Mouse (Mus musculus) hindbrain, embryonic 16.5 days (tissue): ENCODE measurements around the gene Dnm3. TPM values are rescaled to one million over a fixed set of nuclear protein-coding genes. Genes with fewer than 3 reads are reported as not detected.

Experiments
- ATAC-seq: fragments of 200-750 bp; cut with Nextera tagmentation; 2 replicates; pipeline ENCODE4 v1.8.0; 2017; ENCODE audit warnings: moderate TSS enrichment, moderate library complexity
- H3K27ac ChIP-seq: fragments of 300-500 bp; sonication (generic); 2 replicates; pipeline ENCODE4 v1.5.1; 2014; ENCODE audit warnings: low read depth, mild to moderate bottlenecking, control low read depth, low read length, moderate library complexity
- H3K27me3 ChIP-seq: fragments of 300-500 bp; sonication (generic); replicated peaks from 2 replicates; pipeline ENCODE4 v1.6.1; 2014; ENCODE audit warnings: low read length; ENCODE audit not compliant: control insufficient read depth, insufficient read depth
- H3K36me3 ChIP-seq: fragments of 300-500 bp; sonication (generic); 2 replicates; pipeline ENCODE4 v1.6.1; 2014; ENCODE audit warnings: mild to moderate bottlenecking, low read length, moderate library complexity, mixed read lengths; ENCODE audit not compliant: control insufficient read depth, insufficient read depth
- H3K4me1 ChIP-seq: fragments of 300-500 bp; sonication (generic); 2 replicates; pipeline ENCODE4 v1.6.1; 2014; ENCODE audit warnings: low read depth, low read length; ENCODE audit not compliant: control insufficient read depth, insufficient read depth
- H3K4me2 ChIP-seq: fragments of 300-500 bp; sonication (generic); 2 replicates; pipeline ENCODE4 v1.6.1; 2014; ENCODE audit warnings: mild to moderate bottlenecking, low read length, control low read depth, moderate library complexity
- H3K4me3 ChIP-seq: fragments of 300-500 bp; sonication (generic); 2 replicates; pipeline ENCODE4 v1.5.1; 2014; ENCODE audit warnings: mild to moderate bottlenecking, low read length, control low read depth, moderate library complexity
- H3K9ac ChIP-seq: fragments of 300-500 bp; sonication (generic); 2 replicates; pipeline ENCODE4 v1.6.1; 2014; ENCODE audit warnings: low read depth, mild to moderate bottlenecking, control low read depth, low read length, moderate library complexity
- H3K9me3 ChIP-seq: fragments of 300-500 bp; sonication (generic); 2 replicates; pipeline ENCODE4 v1.6.1; 2014; ENCODE audit warnings: mild to moderate bottlenecking, low read length, moderate library complexity; ENCODE audit not compliant: control insufficient read depth
- WGBS: fragments of 180-500 bp; shearing (Covaris S2); extraction: QIAGEN DNeasy Blood & Tissue Kit; methylation state at CpG from one replicate; pipeline ENCODE4 v1.1.7; 2014; 5-methylcytosine and 5-hydroxymethylcytosine counted together
- polyA plus RNA-seq: library from polyadenylated mRNA; unstranded; fragments of >200 nt; fragmentation: Nextera tagmentation; extraction: Ambion mirVana; gene quantifications from 2 replicates; pipeline ENCODE4 v1.2.1, GENCODE M21; 2015

The Dnm3 gene
- polyA plus RNA-seq, 1 experiment from 2014 or later = 57.1 TPM

- peak; percentile 100 for ATAC-seq
- peak within 1 kb of the TSS; percentile 70 for H3K4me3 ChIP-seq
- no peaks in the 10 kb centered on the region for H3K27me3 ChIP-seq
- peak within 1 kb of the TSS; percentile 61 for H3K4me2 ChIP-seq
- peaks cover 10% of the 10 kb centered on the region for H3K4me1 ChIP-seq
- no peaks in the 10 kb centered on the region for H3K9me3 ChIP-seq
- peak within 1 kb of the TSS; percentile 77 for H3K27ac ChIP-seq
- peak within 1 kb of the TSS; percentile 78 for H3K9ac ChIP-seq
- H3K36me3 ChIP-seq = no peaks in the 10 kb centered on the region
- WGBS = 3% methylated on average over 38 of the region's 38 CpGs
Measured at GRCm38 (mm10) chr1:161968589-161969407, 509.0 kb downstream of the Dnm3 start, which contains the start of gene Pigc. Gene Pigc, plus strand, starts transcription at chr1:161969186.

GRCm38 (mm10) chr1:161967936-161968335, 509.9 kb downstream of the Dnm3 start:
- H3K9ac ChIP-seq = no peak overlapping the region
- H3K4me2 ChIP-seq = no peak overlapping the region
- H3K27me3 ChIP-seq = no peaks in the 10 kb centered on the region
- WGBS = 86% methylated on average over 2 of the region's 2 CpGs
- H3K9me3 ChIP-seq = no peaks in the 10 kb centered on the region
- no peak overlapping the region for H3K4me3 ChIP-seq
- peaks cover 10% of the 10 kb centered on the region for H3K4me1 ChIP-seq
- no peak overlapping the region for H3K27ac ChIP-seq
- ATAC-seq = no peak
- H3K36me3 ChIP-seq = no peaks in the 10 kb centered on the region

GRCm38 (mm10) chr1:161962465-161963377, 515.1 kb downstream of the Dnm3 start:
- peak; percentile 78 for ATAC-seq

GRCm38 (mm10) chr1:161957964-161958950, 519.6 kb downstream of the Dnm3 start:
- Histone ChIP-seq H3K9ac (no peak overlapping the region), H3K36me3 (no peaks in the 10 kb centered on the region), H3K9me3 (no peaks in the 10 kb centered on the region), H3K27me3 (no peaks in the 10 kb centered on the region), H3K4me3 (no peak overlapping the region), H3K27ac (no peak overlapping the region), H3K4me1 (no peaks in the 10 kb centered on the region), H3K4me2 (no peak overlapping the region)
- WGBS = 85% methylated on average over 19 of the region's 19 CpGs
- no peak for ATAC-seq

More at GRCm38 (mm10) chr1:161962465-161963377, 515.1 kb downstream of the Dnm3 start:
- no peak overlapping the region for H3K4me2 ChIP-seq
- no peaks in the 10 kb centered on the region for H3K9me3 ChIP-seq
- H3K27me3 ChIP-seq = no peaks in the 10 kb centered on the region
- H3K9ac ChIP-seq = no peak overlapping the region
- H3K4me3 ChIP-seq = no peak overlapping the region
- 60% methylated on average over 3 of the region's 3 CpGs for WGBS
- H3K36me3 ChIP-seq = no peaks in the 10 kb centered on the region
- no peak overlapping the region for H3K27ac ChIP-seq
- no peaks in the 10 kb centered on the region for H3K4me1 ChIP-seq

GRCm38 (mm10) chr1:161955846-161956245, 522.0 kb downstream of the Dnm3 start:
- Histone ChIP-seq H3K4me3 (no peak overlapping the region), H3K9ac (no peak overlapping the region), H3K4me2 (no peak overlapping the region), H3K9me3 (no peaks in the 10 kb centered on the region), H3K27ac (no peak overlapping the region), H3K27me3 (no peaks in the 10 kb centered on the region), H3K36me3 (no peaks in the 10 kb centered on the region), H3K4me1 (no peaks in the 10 kb centered on the region)
- no peak for ATAC-seq
- WGBS = 85% methylated on average over 5 of the region's 5 CpGs

- no peak overlapping the region for H3K9ac ChIP-seq
- H3K4me3 ChIP-seq = no peak overlapping the region
- WGBS = 67% methylated on average over 1 of the region's 1 CpGs
- H3K9me3 ChIP-seq = no peaks in the 10 kb centered on the region
- no peaks in the 10 kb centered on the region for H3K27me3 ChIP-seq
- no peaks in the 10 kb centered on the region for H3K4me1 ChIP-seq
- no peak for ATAC-seq
- H3K36me3 ChIP-seq = no peaks in the 10 kb centered on the region
- no peak overlapping the region for H3K27ac ChIP-seq
- no peak overlapping the region for H3K4me2 ChIP-seq
Measured at GRCm38 (mm10) chr1:161952599-161952998, 525.2 kb downstream of the Dnm3 start.

- Histone ChIP-seq H3K27me3 (no peaks in the 10 kb centered on the region), H3K9ac (no peak overlapping the region), H3K4me2 (no peak overlapping the region), H3K9me3 (no peaks in the 10 kb centered on the region), H3K36me3 (no peaks in the 10 kb centered on the region), H3K4me3 (no peak overlapping the region), H3K27ac (no peak overlapping the region), H3K4me1 (no peaks in the 10 kb centered on the region)
- ATAC-seq = no peak
- WGBS = 83% methylated on average over 5 of the region's 5 CpGs
Measured at GRCm38 (mm10) chr1:161951009-161951779, 526.6 kb downstream of the Dnm3 start.

GRCm38 (mm10) chr1:161942082-161942481, 535.8 kb downstream of the Dnm3 start:
- no peak for ATAC-seq
- WGBS = 75% methylated on average over 2 of the region's 2 CpGs
- H3K4me1 ChIP-seq = no peaks in the 10 kb centered on the region
- no peaks in the 10 kb centered on the region for H3K9me3 ChIP-seq
- H3K27ac ChIP-seq = no peak overlapping the region
- H3K4me2 ChIP-seq = no peak overlapping the region
- no peaks in the 10 kb centered on the region for H3K36me3 ChIP-seq
- H3K27me3 ChIP-seq = no peaks in the 10 kb centered on the region
- no peak overlapping the region for H3K9ac ChIP-seq
- H3K4me3 ChIP-seq = no peak overlapping the region
